Mouse (Mus musculus): ENCODE data around the gene 1700017N19Rik. TPM values are rescaled to one million over a fixed set of nuclear protein-coding genes. Genes with fewer than 3 reads are reported as not detected.
"Not testable (repeated sequence)": the region's sequence is repeated elsewhere in the genome, so short reads cannot be mapped to it uniquely, and the experiment has no call there.

The 1700017N19Rik gene
- not detected in 2 replicates for polyA plus RNA-seq (2015; fragmentation: Nextera tagmentation; extraction: Ambion mirVana)

DNA sequence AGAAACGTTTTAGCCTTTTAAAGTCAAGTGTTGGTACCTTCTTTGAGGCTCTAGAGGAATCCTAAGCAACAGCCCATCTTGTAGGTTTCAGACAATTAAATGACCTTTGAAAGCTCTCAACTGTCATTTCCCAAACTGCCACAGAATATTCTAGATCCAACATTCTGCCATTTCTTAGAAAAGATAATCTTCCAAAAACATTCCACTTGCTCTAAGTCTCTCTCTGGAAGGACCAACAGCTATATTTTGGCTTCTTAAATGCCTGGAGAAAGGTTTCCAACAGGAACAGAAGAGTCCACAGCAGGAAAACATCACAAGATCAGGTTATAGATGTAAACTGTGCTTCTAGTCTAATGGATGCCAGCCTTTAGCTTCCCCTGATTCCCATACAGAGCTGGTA lies at the start of gene 1700017N19Rik, which contains the start of gene 4930430F08Rik:
1700017N19Rik (plus strand) TSS at position 162 of the 400 bp plus-strand sequence.
4930430F08Rik (minus strand) TSS at position 101 of the 400 bp plus-strand sequence.
- ATAC-seq (replicated peaks; ENCODE audit: low FRiP score), result no peak
- Histone ChIP-seq H3K4me2 (peak within 1 kb of the TSS; percentile 69), H3K4me1 (peaks cover 5% of the 10 kb centered on the region), H3K27ac (no peak within 1 kb of the TSS), H3K9ac (no peak within 1 kb of the TSS), H3K36me3 (no peaks in the 10 kb centered on the region), H3K27me3 (no peaks in the 10 kb centered on the region), H3K9me3 (replicated peaks) (no peaks in the 10 kb centered on the region), H3K4me3 (replicated peaks) (peak within 1 kb of the TSS; percentile 73)
- 79% methylated on average over 1 of the region's 1 CpGs for WGBS

DNA sequence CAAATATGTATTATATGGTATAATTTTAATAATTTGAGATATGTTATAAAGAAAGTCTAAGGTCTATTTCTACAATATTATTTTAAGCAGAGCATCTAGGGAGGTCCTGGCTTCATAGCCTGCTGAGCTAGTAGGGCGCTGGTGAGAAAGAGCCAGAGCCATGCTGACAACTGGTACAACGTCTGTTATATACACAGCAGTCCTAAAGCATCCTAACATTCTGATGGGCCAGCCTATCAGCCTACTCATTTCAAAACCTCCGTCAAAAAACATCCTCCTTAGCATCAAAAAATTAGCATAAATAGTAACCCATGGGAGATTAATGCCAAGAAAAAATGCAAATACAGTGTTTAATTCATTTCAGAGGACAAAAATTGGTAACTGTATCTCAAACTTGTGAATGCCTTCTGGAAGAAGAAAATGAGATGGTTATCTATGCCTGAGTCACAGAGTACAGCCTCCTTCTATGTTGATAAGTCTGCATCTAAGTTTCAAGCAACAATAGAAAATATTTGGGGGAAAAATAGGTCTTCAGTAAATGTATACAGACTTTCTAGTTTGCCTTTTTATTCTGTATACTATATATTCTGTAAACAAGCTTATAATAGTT lies 33.6 kb upstream of the 1700017N19Rik start:
- H3K4me1 ChIP-seq, result no peaks in the 10 kb centered on the region
- 88% methylated on average over 3 of the region's 3 CpGs for WGBS
- no peak overlapping the region for H3K4me2 ChIP-seq
- ATAC-seq (replicated peaks; ENCODE audit: low FRiP score), result no peak
- H3K9ac ChIP-seq, result no peak overlapping the region
- no peaks in the 10 kb centered on the region for H3K27me3 ChIP-seq
- no peak overlapping the region for H3K27ac ChIP-seq
- no peak overlapping the region for H3K4me3 ChIP-seq (replicated peaks)
- H3K36me3 ChIP-seq, result peaks cover 9% of the 10 kb centered on the region
- no peaks in the 10 kb centered on the region for H3K9me3 ChIP-seq (replicated peaks)

DNA sequence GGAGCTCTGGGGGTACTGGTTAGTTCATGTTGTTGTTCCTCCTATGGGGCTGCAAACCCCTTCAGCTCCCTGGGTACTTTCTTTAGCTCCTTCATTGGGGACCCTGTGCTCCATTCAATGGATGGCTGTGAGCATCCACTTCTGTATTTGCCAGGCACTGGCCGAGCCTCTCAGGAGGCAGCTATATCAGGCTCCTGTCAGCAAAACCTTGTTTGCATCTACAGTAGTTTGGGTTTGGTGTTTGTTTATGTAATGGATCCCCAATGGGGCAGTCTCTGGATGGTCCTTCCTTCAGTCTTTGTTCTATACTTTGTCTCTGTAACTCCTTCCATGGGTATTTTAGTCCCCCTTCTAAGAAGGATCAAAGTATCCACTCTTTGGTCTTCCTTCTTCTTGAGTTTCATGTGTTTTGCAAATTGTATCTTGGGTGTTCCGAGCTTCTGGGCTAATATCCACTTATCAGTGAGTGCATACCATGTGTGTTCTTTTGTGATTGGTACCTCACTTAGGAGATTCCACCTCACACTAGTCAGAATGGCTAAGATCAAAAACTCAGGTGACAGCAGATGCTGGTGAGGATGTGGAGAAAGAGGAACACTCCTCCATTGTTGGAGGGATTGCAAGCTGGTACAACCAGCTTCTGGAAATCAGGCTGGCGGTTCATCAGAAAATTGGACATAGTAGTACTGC lies 29.9 kb upstream of the 1700017N19Rik start:
- H3K27me3 ChIP-seq; ATAC-seq (replicated peaks; ENCODE audit: low FRiP score); H3K4me3 ChIP-seq (replicated peaks); H3K9me3 ChIP-seq (replicated peaks); H3K4me1 ChIP-seq; H3K9ac ChIP-seq; H3K4me2 ChIP-seq; H3K27ac ChIP-seq: not testable (repeated sequence)
- H3K36me3 ChIP-seq, result peaks cover 21% of the 10 kb centered on the region
- WGBS, result 94% methylated on average over 3 of the region's 3 CpGs

DNA sequence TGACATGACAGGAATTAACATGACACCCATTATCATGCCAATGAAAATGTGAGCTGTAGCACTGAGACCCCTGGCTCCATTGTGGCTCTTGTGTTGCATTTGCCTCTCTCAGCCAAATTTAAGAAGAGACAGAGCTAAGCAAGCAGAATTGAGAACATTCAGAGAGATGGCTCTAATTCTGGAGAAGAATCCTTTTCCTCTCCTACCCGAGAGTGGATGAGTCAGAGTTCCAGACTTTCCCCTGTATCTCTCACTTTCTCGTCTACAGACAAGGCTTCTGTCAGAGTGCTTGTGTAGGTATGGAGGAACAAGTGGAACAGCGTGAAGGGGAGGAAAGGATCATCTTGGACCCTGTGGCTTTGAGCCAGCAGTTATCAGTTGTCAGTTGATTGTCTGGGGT lies 26.2 kb upstream of the 1700017N19Rik start:
- Histone ChIP-seq H3K27ac (no peak overlapping the region), H3K27me3 (no peaks in the 10 kb centered on the region), H3K36me3 (peaks cover 38% of the 10 kb centered on the region), H3K4me1 (no peaks in the 10 kb centered on the region), H3K9me3 (replicated peaks) (no peaks in the 10 kb centered on the region), H3K9ac (no peak overlapping the region), H3K4me2 (no peak overlapping the region), H3K4me3 (replicated peaks) (no peak overlapping the region)
- ATAC-seq (replicated peaks; ENCODE audit: low FRiP score), result no peak
- 87% methylated on average over 3 of the region's 3 CpGs for WGBS

DNA sequence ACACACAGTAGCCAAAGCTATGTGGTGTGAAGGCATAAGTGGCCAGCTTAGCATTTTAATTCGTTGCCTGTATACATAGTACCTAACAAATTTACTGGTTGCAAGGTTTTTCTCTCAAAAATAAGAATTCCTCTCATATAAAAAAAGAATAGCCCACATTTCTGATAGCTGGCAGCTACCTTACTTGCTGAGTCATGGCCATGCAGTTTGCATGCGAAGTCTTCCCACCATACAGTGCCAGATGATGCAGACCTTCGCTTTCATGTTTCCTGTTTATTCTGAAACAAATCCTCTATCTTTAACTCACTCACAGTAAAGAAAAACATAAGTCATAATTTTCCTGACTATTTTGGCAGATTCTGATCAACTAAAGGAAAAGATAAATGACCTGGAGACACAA lies 18.6 kb upstream of the 1700017N19Rik start:
- peaks cover 49% of the 10 kb centered on the region for H3K36me3 ChIP-seq
- no peak overlapping the region for H3K27ac ChIP-seq
- H3K4me2 ChIP-seq, result no peak overlapping the region
- no peak overlapping the region for H3K9ac ChIP-seq
- no peak overlapping the region for H3K4me3 ChIP-seq (replicated peaks)
- WGBS, result 92% methylated on average over 3 of the region's 3 CpGs
- no peaks in the 10 kb centered on the region for H3K4me1 ChIP-seq
- no peak for ATAC-seq (replicated peaks; ENCODE audit: low FRiP score)
- no peaks in the 10 kb centered on the region for H3K27me3 ChIP-seq
- H3K9me3 ChIP-seq (replicated peaks), result no peaks in the 10 kb centered on the region

DNA sequence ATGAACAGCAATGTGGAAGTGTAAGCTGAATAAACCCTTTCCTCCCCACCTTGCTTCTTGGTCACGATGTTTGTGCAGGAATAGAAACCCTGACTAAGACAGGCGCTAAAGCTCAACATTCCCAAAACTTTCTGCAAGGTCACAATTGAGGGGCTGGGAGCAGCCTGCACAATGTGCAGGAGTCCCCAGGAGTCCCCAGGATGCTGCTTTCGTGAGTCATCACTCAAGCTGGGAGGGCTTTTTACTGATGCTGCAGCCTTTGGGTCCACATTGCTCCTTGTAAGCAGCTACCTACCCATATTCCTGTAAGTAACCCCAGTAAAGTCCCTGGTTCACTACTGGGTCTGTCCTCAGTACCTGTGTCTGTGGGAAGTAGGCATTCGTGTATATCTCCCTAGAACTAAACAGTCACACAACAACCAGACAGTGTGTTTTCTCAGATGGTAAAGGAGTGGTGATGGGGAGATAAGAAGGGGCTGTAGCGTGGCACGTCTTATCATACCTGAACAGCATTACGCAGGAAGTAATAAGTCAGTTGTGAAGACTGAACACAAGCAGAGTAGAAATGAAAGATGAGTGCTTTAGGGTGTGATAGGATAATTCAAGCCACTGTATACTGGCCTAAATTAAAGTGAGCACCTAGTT lies 15.7 kb upstream of the 1700017N19Rik start:
- Histone ChIP-seq H3K27me3 (no peaks in the 10 kb centered on the region), H3K27ac (no peak overlapping the region), H3K36me3 (peaks cover 48% of the 10 kb centered on the region), H3K4me2 (no peak overlapping the region), H3K9me3 (replicated peaks) (no peaks in the 10 kb centered on the region), H3K9ac (no peak overlapping the region), H3K4me1 (no peaks in the 10 kb centered on the region), H3K4me3 (replicated peaks) (no peak overlapping the region)
- 92% methylated on average over 7 of the region's 7 CpGs for WGBS
- peak; percentile 58; the same call in 1 of the 2 replicates for ATAC-seq (replicated peaks; ENCODE audit: low FRiP score)

DNA sequence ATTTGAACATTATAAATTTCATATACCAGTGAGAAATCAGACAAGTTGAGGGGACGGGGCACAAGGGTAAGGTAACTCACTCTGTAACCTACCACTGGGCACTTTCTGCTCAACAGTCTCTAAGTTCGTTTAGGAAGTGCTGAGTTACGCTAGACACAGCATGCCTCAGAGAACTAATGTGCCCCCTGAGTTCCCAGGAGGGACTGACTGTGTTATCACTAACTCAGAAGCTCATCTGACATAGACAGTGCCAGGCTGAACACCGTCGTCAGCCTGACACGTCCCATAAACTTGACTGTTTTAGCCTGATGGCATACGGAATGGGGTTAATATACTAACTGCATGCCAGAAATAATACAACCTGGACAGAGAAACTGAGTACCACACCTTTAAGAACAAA lies 15.0 kb upstream of the 1700017N19Rik start:
- WGBS, result 78% methylated on average over 7 of the region's 7 CpGs
- Histone ChIP-seq H3K36me3 (peaks cover 48% of the 10 kb centered on the region), H3K4me1 (no peaks in the 10 kb centered on the region), H3K27me3 (no peaks in the 10 kb centered on the region), H3K9ac (no peak overlapping the region), H3K4me3 (replicated peaks) (no peak overlapping the region), H3K9me3 (replicated peaks) (no peaks in the 10 kb centered on the region), H3K27ac (no peak overlapping the region), H3K4me2 (no peak overlapping the region)
- no peak for ATAC-seq (replicated peaks; ENCODE audit: low FRiP score)

DNA sequence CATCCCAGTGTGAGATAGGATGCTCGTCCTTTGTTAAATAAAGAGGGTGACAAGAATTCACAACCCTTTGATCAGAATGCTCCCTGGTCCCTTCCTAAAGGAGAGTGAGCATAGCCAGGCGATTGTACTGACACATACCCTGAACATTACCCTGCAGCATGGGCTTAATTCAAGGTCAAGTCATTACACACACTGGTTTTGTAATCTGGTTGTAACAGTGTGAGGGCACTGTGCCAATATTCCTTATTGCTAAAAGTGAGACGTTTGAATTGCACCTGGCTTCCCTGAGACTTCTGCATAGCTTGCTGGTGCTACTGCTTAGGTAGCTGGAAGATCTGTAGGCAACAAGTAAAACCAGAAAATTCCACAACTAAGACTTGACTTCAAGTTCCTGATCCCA lies 6.1 kb upstream of the 1700017N19Rik start:
- Histone ChIP-seq H3K9me3 (replicated peaks) (no peaks in the 10 kb centered on the region), H3K36me3 (peaks cover 7% of the 10 kb centered on the region; the same call in 1 of the 2 replicates), H3K4me2 (no peak overlapping the region), H3K9ac (no peak overlapping the region), H3K4me1 (peaks cover 5% of the 10 kb centered on the region), H3K4me3 (replicated peaks) (no peak overlapping the region), H3K27me3 (no peaks in the 10 kb centered on the region), H3K27ac (no peak overlapping the region)
- ATAC-seq (replicated peaks; ENCODE audit: low FRiP score), result no peak
- WGBS, result 92% methylated on average over 3 of the region's 3 CpGs

DNA sequence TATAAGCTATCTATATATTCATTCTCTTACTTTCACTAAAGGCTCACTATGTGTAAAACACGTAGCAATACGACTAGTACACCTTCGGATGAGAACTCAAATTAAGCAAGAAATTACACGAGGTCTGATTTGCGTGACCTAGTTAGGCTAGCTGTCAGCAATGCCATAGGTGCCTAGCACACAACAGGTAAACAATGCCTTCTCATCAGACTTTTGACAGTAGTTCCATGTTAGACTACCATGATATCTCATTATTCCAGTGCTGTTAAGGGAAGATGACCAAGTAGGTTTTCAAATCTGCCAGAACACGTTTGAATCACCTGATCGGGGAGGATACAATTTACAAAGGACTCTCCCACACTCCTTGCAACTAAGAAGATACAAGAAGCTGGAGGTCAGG lies 1.8 kb upstream of the 1700017N19Rik start:
- ATAC-seq (replicated peaks; ENCODE audit: low FRiP score), result no peak; the same call in 1 of the 2 replicates
- Histone ChIP-seq H3K4me1 (peaks cover 5% of the 10 kb centered on the region), H3K9me3 (replicated peaks) (no peaks in the 10 kb centered on the region), H3K27ac (peak overlapping the region; percentile 80; the same call in 1 of the 2 replicates), H3K27me3 (no peaks in the 10 kb centered on the region), H3K9ac (peak overlapping the region; percentile 85), H3K36me3 (peaks cover 7% of the 10 kb centered on the region; the same call in 1 of the 2 replicates), H3K4me3 (replicated peaks) (peak overlapping the region; percentile 73), H3K4me2 (peak overlapping the region; percentile 69)
- 36% methylated on average over 7 of the region's 7 CpGs for WGBS

DNA sequence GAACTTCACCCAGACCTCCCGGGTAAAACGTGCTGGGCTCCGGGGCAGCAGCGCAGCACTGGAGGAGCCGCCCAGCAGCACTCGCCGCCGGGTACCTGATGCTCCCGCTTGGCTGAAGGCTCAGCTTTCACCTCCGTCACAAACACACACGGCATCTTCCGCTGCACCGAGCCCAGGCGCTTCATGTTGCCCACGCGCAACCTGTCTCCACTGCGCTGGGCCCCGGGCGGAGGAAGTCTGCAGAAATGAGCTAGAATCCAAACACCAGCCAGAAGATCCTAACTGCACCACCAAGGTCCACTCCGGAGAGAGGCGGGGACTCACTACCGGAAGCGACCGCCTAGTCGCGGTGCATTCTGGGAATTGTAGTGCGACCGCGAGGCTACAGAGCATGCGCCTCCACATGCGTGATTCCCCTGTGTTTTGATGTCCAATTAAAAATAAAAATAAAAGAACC lies 1.3 kb upstream of the 1700017N19Rik start:
- WGBS, result under 1% methylated on average over 31 of the region's 31 CpGs
- H3K36me3 ChIP-seq, result peaks cover 5% of the 10 kb centered on the region; the same call in 1 of the 2 replicates
- no peaks in the 10 kb centered on the region for H3K27me3 ChIP-seq
- peak overlapping the region; percentile 80 for H3K27ac ChIP-seq
- ATAC-seq (replicated peaks; ENCODE audit: low FRiP score), result peak; percentile 99
- H3K9ac ChIP-seq, result peak overlapping the region; percentile 85
- no peaks in the 10 kb centered on the region for H3K9me3 ChIP-seq (replicated peaks)
- H3K4me3 ChIP-seq (replicated peaks), result peak overlapping the region; percentile 73
- H3K4me2 ChIP-seq, result peak overlapping the region; percentile 69
- peaks cover 5% of the 10 kb centered on the region for H3K4me1 ChIP-seq

DNA sequence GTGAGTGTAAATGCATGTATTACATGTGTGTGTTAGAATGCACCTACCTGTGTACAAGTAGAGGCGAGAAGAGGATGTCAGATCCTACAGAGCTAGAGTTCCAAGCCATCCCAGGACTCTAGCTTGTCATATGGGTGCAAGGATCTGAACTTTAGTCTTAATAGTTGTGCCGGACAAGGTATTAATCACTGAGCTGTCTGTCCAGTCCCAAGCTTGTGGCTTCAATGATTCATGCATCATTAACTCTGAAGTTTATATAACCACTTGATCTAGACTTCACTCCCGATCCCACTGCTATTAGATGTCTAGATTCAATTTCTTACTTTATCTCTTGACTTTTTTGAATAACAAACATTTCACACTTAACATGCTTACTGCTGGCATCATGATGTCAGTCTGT lies 8.1 kb downstream of the 1700017N19Rik start:
- Histone ChIP-seq H3K4me2 (no peak overlapping the region), H3K4me3 (replicated peaks) (no peak overlapping the region), H3K27ac (no peak overlapping the region), H3K9me3 (replicated peaks) (no peaks in the 10 kb centered on the region), H3K36me3 (no peaks in the 10 kb centered on the region), H3K9ac (no peak overlapping the region), H3K27me3 (no peaks in the 10 kb centered on the region), H3K4me1 (no peaks in the 10 kb centered on the region)
- 39% methylated on average over 3 of the region's 3 CpGs for WGBS
- peak; percentile 83 for ATAC-seq (replicated peaks; ENCODE audit: low FRiP score)

DNA sequence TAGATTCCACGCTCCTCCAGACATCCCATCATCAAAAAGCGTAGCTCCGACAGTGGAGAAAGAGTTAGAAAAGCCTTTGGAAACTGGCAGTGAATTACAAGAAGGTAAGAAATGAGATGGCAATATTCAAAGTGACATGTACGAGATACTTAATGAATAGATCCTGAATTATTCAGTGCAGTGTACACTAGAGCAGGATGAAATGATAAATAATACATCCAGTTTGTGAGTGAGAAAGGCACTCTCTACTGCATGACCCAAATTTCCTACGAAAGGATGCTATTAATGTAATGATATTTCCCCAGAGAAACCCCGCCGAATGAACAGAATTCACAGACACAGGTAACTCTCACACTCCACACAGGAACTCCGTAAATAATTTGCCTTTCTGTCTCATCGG lies 13.2 kb downstream of the 1700017N19Rik start:
- no peak for ATAC-seq (replicated peaks; ENCODE audit: low FRiP score)
- no peaks in the 10 kb centered on the region for H3K4me1 ChIP-seq
- no peaks in the 10 kb centered on the region for H3K9me3 ChIP-seq (replicated peaks)
- H3K4me3 ChIP-seq (replicated peaks), result no peak overlapping the region
- H3K4me2 ChIP-seq, result no peak overlapping the region
- no peak overlapping the region for H3K9ac ChIP-seq
- no peak overlapping the region for H3K27ac ChIP-seq
- WGBS, result 90% methylated on average over 9 of the region's 9 CpGs
- no peaks in the 10 kb centered on the region for H3K36me3 ChIP-seq
- no peaks in the 10 kb centered on the region for H3K27me3 ChIP-seq

All from kidney, embryonic 15.5 days (tissue).